Comparison of ENCODE assay signal across 16 mouse cellular contexts in the genomic region with DNA sequence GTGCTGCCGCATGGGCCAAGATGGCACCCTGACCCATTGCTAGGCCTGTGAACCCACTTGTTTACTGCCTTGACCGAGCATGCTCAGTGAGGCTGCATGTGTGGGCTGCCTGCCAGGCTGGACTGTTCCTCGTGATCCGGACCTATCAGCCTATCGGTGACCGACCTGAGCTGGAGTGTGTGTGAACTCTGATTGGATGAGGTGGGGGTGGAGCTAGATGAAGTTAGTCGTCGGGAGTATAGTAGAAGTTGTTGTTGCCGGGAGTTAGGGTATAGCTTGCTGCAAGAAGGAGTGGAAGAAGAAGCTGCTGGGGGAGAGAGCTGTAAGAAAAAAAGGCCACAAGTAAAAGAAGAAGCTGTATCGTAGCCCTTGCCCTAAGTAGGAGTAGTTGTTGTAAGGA.
"Had no signal": no experiment of that assay in that cellular context is flagged by ENCODE, and none has a peak within 500 bp of the region (broad histone marks: within the 10 kb centered on the region; RNA-seq: fewer than 3 reads in every experiment).

No protein-coding gene starts in this region.

- H3K27me3 ChIP-seq: lung, embryonic 15.5 days; megakaryocyte, embryonic 14.5 days; neural tube, embryonic 12.5 days; stomach, embryonic 15.5 days had no signal

- H3K36me3 ChIP-seq: lung, embryonic 15.5 days; midbrain, embryonic 12.5 days; neural tube, embryonic 12.5 days; stomach, embryonic 15.5 days had no signal

- H3K27ac ChIP-seq: liver, embryonic 14.5 days; lung, embryonic 15.5 days; macrophage; midbrain, embryonic 12.5 days; neural tube, embryonic 12.5 days; stomach, embryonic 15.5 days; stomach, postnatal 0 days had no signal

- H3K4me3 ChIP-seq: lung, embryonic 15.5 days; megakaryocyte, embryonic 14.5 days; midbrain, embryonic 12.5 days; neural tube, embryonic 12.5 days; stomach, embryonic 15.5 days had no signal

- H3K9ac ChIP-seq: liver, embryonic 14.5 days; lung, embryonic 15.5 days; midbrain, embryonic 12.5 days; neural tube, embryonic 12.5 days; stomach, embryonic 15.5 days had no signal

- H3K4me1 ChIP-seq: lung, embryonic 15.5 days; midbrain, embryonic 12.5 days; neural tube, embryonic 12.5 days had no signal

- DNase-seq: lung, adult 18-20 months; lung, postnatal 14 days; lung, postnatal 36 days; midbrain, embryonic 14.5 days; right cerebral cortex, postnatal 14 days; thymus, adult 2 months; thymus, postnatal 25 days; thymus, postnatal 4 days had no signal

- H3K9me3 ChIP-seq: lung, embryonic 15.5 days; midbrain, embryonic 12.5 days; neural tube, embryonic 12.5 days; stomach, embryonic 15.5 days had no signal
